Mouse (Mus musculus) testis, adult 2 months (tissue): ENCODE results near the gene Slbp.

ENCODE experiments used
- CTCF ChIP-seq: fragments of 200-500 bp; IDR thresholded peaks from 2 replicates; pipeline ENCODE4 v1.5.1; 2012; ENCODE audit warnings: low read depth, mild to moderate bottlenecking, inconsistent platforms, low read length, moderate library complexity; ENCODE audit not compliant: control insufficient read depth, insufficient read depth, insufficient replicate concordance
- POLR2A ChIP-seq: fragments of 200-500 bp; IDR thresholded peaks from 2 replicates; pipeline ENCODE4 v1.6.1; 2012; ENCODE audit warnings: low read depth, mild to moderate bottlenecking, inconsistent platforms, low read length, moderate library complexity; ENCODE audit not compliant: control insufficient read depth

GRCm38 (mm10) chr5:33695718-33696121 is 43.3 kb upstream of the Slbp start:
- TF ChIP-seq CTCF (no peak), POLR2A (no peak)
